Mouse (Mus musculus) midbrain, embryonic 16.5 days (tissue): ENCODE results near the gene Emc4. TPM values are rescaled to one million over a fixed set of nuclear protein-coding genes. Genes with fewer than 3 reads are reported as not detected.

Experiments used
- ATAC-seq: fragments of 200-750 bp; cut with Nextera tagmentation; 2 replicates; pipeline ENCODE4 v1.8.0; 2017; ENCODE audit warnings: moderate TSS enrichment
- H3K27ac ChIP-seq: fragments of 300-500 bp; sonication (generic); 2 replicates; pipeline ENCODE4 v1.5.1; 2014; ENCODE audit warnings: mild to moderate bottlenecking, low read length, mixed read lengths
- H3K27me3 ChIP-seq: fragments of 300-500 bp; sonication (generic); 2 replicates; pipeline ENCODE4 v1.6.1; 2014; ENCODE audit warnings: low read depth, low read length, mixed read lengths; ENCODE audit not compliant: control insufficient read depth, insufficient read depth
- H3K36me3 ChIP-seq: fragments of 300-500 bp; sonication (generic); 2 replicates; pipeline ENCODE4 v1.6.1; 2014; ENCODE audit warnings: mild to moderate bottlenecking, low read length, moderate library complexity, mixed read lengths; ENCODE audit not compliant: control insufficient read depth, insufficient read depth
- H3K4me1 ChIP-seq: fragments of 300-500 bp; sonication (generic); 2 replicates; pipeline ENCODE4 v1.6.1; 2014; ENCODE audit warnings: mild to moderate bottlenecking, low read length, mixed read lengths; ENCODE audit not compliant: control insufficient read depth, insufficient read depth
- H3K4me2 ChIP-seq: fragments of 300-500 bp; sonication (generic); 2 replicates; pipeline ENCODE4 v1.6.1; 2014; ENCODE audit warnings: mild to moderate bottlenecking, low read length, mixed read lengths
- H3K4me3 ChIP-seq: fragments of 300-500 bp; sonication (generic); 2 replicates; pipeline ENCODE4 v1.5.1; 2014; ENCODE audit warnings: low read depth, mild to moderate bottlenecking, low read length, moderate library complexity, mixed read lengths
- H3K9ac ChIP-seq: fragments of 300-500 bp; sonication (generic); 2 replicates; pipeline ENCODE4 v1.6.1; 2014; ENCODE audit warnings: low read depth, low read length, mixed read lengths
- H3K9me3 ChIP-seq: fragments of 300-500 bp; sonication (generic); replicated peaks from 2 replicates; pipeline ENCODE4 v1.6.1; 2014; ENCODE audit warnings: mild to moderate bottlenecking, low read length, mixed read lengths; ENCODE audit not compliant: control insufficient read depth, poor library complexity, severe bottlenecking
- WGBS: fragments of 180-500 bp; shearing (Covaris S2); extraction: QIAGEN DNeasy Blood & Tissue Kit; methylation state at CpG from one replicate; pipeline ENCODE4 v1.1.7; 2014; 5-methylcytosine and 5-hydroxymethylcytosine counted together
- polyA plus RNA-seq: library from polyadenylated mRNA; unstranded; fragments of >200 nt; fragmentation: Nextera tagmentation; extraction: Ambion mirVana; gene quantifications from 2 replicates; pipeline ENCODE4 v1.2.1, GENCODE M21; 2015

The Emc4 gene
- polyA plus RNA-seq, 1 experiment from 2014 or later, result 195 TPM

GRCm38 (mm10) chr2:112378973-112379898, 11.4 kb upstream of the Emc4 start, which contains the start of gene Katnbl1:
Katnbl1 (plus strand) TSS chr2:112379211.
- peak within 1 kb of the TSS; percentile 77 for H3K27ac ChIP-seq
- H3K9ac ChIP-seq, result peak within 1 kb of the TSS; percentile 98
- H3K4me3 ChIP-seq, result peak within 1 kb of the TSS; percentile 98
- peaks cover 15% of the 10 kb centered on the region for H3K4me1 ChIP-seq
- no peaks in the 10 kb centered on the region for H3K36me3 ChIP-seq
- no peaks in the 10 kb centered on the region for H3K9me3 ChIP-seq
- H3K4me2 ChIP-seq, result peak within 1 kb of the TSS; percentile 69
- under 1% methylated on average over 72 of the region's 72 CpGs for WGBS
- peak; percentile 99 for ATAC-seq
- no peaks in the 10 kb centered on the region for H3K27me3 ChIP-seq

- ATAC-seq, result no peak
- H3K4me2 ChIP-seq, result no peak overlapping the region
- no peak overlapping the region for H3K9ac ChIP-seq
- no peak overlapping the region for H3K27ac ChIP-seq
- no peaks in the 10 kb centered on the region for H3K27me3 ChIP-seq
- 67% methylated on average over 5 of the region's 5 CpGs for WGBS
- no peak overlapping the region for H3K4me3 ChIP-seq
- H3K9me3 ChIP-seq, result no peaks in the 10 kb centered on the region
- no peaks in the 10 kb centered on the region for H3K36me3 ChIP-seq
- H3K4me1 ChIP-seq, result no peaks in the 10 kb centered on the region
These were observed 6.8 kb upstream of the Emc4 start for GRCm38 (mm10) chr2:112374610-112375009.

- H3K9me3 ChIP-seq, result no peaks in the 10 kb centered on the region
- H3K27ac ChIP-seq, result no peak overlapping the region
- no peaks in the 10 kb centered on the region for H3K27me3 ChIP-seq
- H3K4me3 ChIP-seq, result no peak overlapping the region
- ATAC-seq, result no peak
- peaks cover 3% of the 10 kb centered on the region; the same call in 1 of the 2 replicates for H3K4me1 ChIP-seq
- WGBS, result 48% methylated on average over 4 of the region's 4 CpGs
- no peak overlapping the region for H3K4me2 ChIP-seq
- no peaks in the 10 kb centered on the region for H3K36me3 ChIP-seq
- H3K9ac ChIP-seq, result no peak overlapping the region
These were observed 5.3 kb upstream of the Emc4 start for GRCm38 (mm10) chr2:112373141-112373540.

- Histone ChIP-seq H3K36me3 (no peaks in the 10 kb centered on the region; the same call in 1 of the 2 replicates), H3K4me1 (peaks cover 13% of the 10 kb centered on the region), H3K27me3 (no peaks in the 10 kb centered on the region), H3K9ac (no peak overlapping the region), H3K9me3 (no peaks in the 10 kb centered on the region), H3K27ac (no peak overlapping the region), H3K4me3 (no peak overlapping the region), H3K4me2 (no peak overlapping the region)
- 70% methylated on average over 5 of the region's 5 CpGs for WGBS
- ATAC-seq, result no peak
These were observed 2.1 kb upstream of the Emc4 start for GRCm38 (mm10) chr2:112369941-112370340.

- 20% methylated on average over 15 of the region's 15 CpGs for WGBS
- H3K9me3 ChIP-seq, result no peaks in the 10 kb centered on the region
- H3K4me2 ChIP-seq, result peak overlapping the region; percentile 90
- H3K4me1 ChIP-seq, result peaks cover 13% of the 10 kb centered on the region
- H3K4me3 ChIP-seq, result peak overlapping the region; percentile 94
- H3K27ac ChIP-seq, result peak overlapping the region; percentile 93; the same call in 1 of the 2 replicates
- H3K27me3 ChIP-seq, result no peaks in the 10 kb centered on the region
- H3K36me3 ChIP-seq, result peaks cover 8% of the 10 kb centered on the region
- 0 out of 2 replicates have a peak, but pooled peaks have one; percentile 34 for ATAC-seq
- H3K9ac ChIP-seq, result peak overlapping the region; percentile 79
These were observed 605 bp downstream of the Emc4 start for GRCm38 (mm10) chr2:112367222-112367621.

- Histone ChIP-seq H3K9ac (no peak overlapping the region), H3K27ac (no peak overlapping the region), H3K4me3 (no peak overlapping the region), H3K27me3 (no peaks in the 10 kb centered on the region), H3K9me3 (no peaks in the 10 kb centered on the region), H3K36me3 (peaks cover 41% of the 10 kb centered on the region), H3K4me2 (no peak overlapping the region), H3K4me1 (no peaks in the 10 kb centered on the region)
- WGBS, result 90% methylated on average over 2 of the region's 2 CpGs
- no peak for ATAC-seq
These were observed 7.1 kb downstream of the Emc4 start for GRCm38 (mm10) chr2:112360781-112361169.

- Histone ChIP-seq H3K27me3 (no peaks in the 10 kb centered on the region), H3K4me3 (no peak overlapping the region), H3K36me3 (peaks cover 41% of the 10 kb centered on the region), H3K9me3 (no peaks in the 10 kb centered on the region), H3K9ac (no peak overlapping the region), H3K4me2 (no peak overlapping the region), H3K4me1 (no peaks in the 10 kb centered on the region), H3K27ac (no peak overlapping the region)
- ATAC-seq, result no peak
- WGBS, result 92% methylated on average over 12 of the region's 12 CpGs
These were observed 7.6 kb downstream of the Emc4 start for GRCm38 (mm10) chr2:112360012-112360780.

GRCm38 (mm10) chr2:112359611-112360010, 8.2 kb downstream of the Emc4 start:
- H3K27me3 ChIP-seq, result no peaks in the 10 kb centered on the region
- WGBS, result 83% methylated on average over 2 of the region's 2 CpGs
- H3K9me3 ChIP-seq, result no peaks in the 10 kb centered on the region
- no peak overlapping the region for H3K4me2 ChIP-seq
- H3K4me1 ChIP-seq, result no peaks in the 10 kb centered on the region
- H3K27ac ChIP-seq, result no peak overlapping the region
- H3K9ac ChIP-seq, result no peak overlapping the region
- peaks cover 43% of the 10 kb centered on the region for H3K36me3 ChIP-seq
- no peak overlapping the region for H3K4me3 ChIP-seq
- no peak for ATAC-seq
